13 mouse cellular contexts compared by ENCODE assay signal in genomic region chr11:7113046-7113445, GRCm38 (mm10). TPM values are rescaled to one million over a fixed set of nuclear protein-coding genes. Genes with fewer than 3 reads are reported as not detected.
"Had no signal": no experiment of that assay in that cellular context is flagged by ENCODE, and none has a peak within 500 bp of the region (broad histone marks: within the 10 kb centered on the region; RNA-seq: fewer than 3 reads in every experiment).

No protein-coding gene starts in this region.

- H3K9me3 ChIP-seq: liver, embryonic 13.5 days; neural tube, embryonic 13.5 days had no signal

- H3K27me3 ChIP-seq: liver, embryonic 13.5 days; neural tube, embryonic 13.5 days had no signal

- DNase-seq: kidney, adult 18-20 months; kidney, adult 9 months; kidney, postnatal 14 days; liver, embryonic 13.5 days; lung, adult 2 months; lung, postnatal 4 days; thymus, postnatal 25 days had no signal

- H3K4me1 ChIP-seq: liver, embryonic 13.5 days had no signal

- H3K9ac ChIP-seq: liver, embryonic 13.5 days; neural tube, embryonic 13.5 days had no signal

- H3K36me3 ChIP-seq: liver, embryonic 13.5 days had no signal

- ATAC-seq: intestine, embryonic 16.5 days had no signal

- H3K27ac ChIP-seq: liver, embryonic 13.5 days; neural tube, embryonic 13.5 days had no signal

- H3K4me2 ChIP-seq: liver, embryonic 13.5 days; neural tube, embryonic 13.5 days had no signal

- H3K4me3 ChIP-seq: liver, embryonic 13.5 days; myocyte; neural tube, embryonic 13.5 days had no signal

RNA-seq across cellular contexts. Expression of gene Adcy1, which starts 49.8 kb away (rescaled TPM):
- total RNA-seq: megakaryocyte, adult 5-6 weeks; monocyte, adult 5-6 weeks; neutrophil, adult 5-6 weeks had no signal
